Mouse (Mus musculus) heart, adult 2 months (tissue): ENCODE measurements around the gene Alpl.

ENCODE experiments used
- CTCF ChIP-seq: fragments of 200-600 bp; IDR thresholded peaks from 2 replicates; pipeline ENCODE4 v1.8.1; 2022; ENCODE audit warnings: antibody characterized with exemption, mild to moderate bottlenecking, moderate library complexity
- POLR2A ChIP-seq: fragments of 200-500 bp; IDR thresholded peaks from 2 replicates; pipeline ENCODE4 v1.6.1; 2011; ENCODE audit warnings: mild to moderate bottlenecking, low read depth, low read length, control low read depth; ENCODE audit not compliant: insufficient read depth

DNA sequence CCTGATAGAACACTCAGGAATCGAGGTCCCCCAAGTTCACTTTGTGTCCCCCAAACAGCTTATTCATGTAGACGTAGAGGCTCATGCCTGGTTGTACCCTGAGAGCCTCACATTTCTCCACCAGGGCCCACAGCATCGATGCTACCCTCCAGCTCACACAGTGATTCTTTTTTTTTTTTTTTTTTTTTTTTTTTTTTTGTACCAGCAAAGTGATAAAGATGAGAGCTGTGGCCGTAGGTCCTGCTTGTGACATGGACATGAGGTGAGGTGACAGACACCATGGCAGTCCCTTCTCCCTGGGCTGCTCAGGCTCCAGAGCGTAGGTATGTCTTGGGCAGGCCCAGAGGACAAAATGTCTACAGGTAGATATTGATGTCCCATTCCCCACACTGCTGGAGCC is 5.2 kb downstream of the Alpl start:
- TF ChIP-seq CTCF (no peak), POLR2A (no peak)
